Mouse (Mus musculus) limb, embryonic 14.5 days (tissue): ENCODE data around the gene Iqsec3. TPM values are rescaled to one million over a fixed set of nuclear protein-coding genes. Genes with fewer than 3 reads are reported as not detected.

Experiments used
- ATAC-seq: fragments of 200-750 bp; cut with Nextera tagmentation; 2 replicates; pipeline ENCODE4 v1.8.0; 2017; ENCODE audit warnings: low read depth, moderate number of reproducible peaks, moderate TSS enrichment; ENCODE audit not compliant: low FRiP score
- DNase-seq: peaks from one replicate; pipeline ENCODE4 v3.0.0-alpha.2; 2015; ENCODE audit warnings: low spot score
- H3K27ac ChIP-seq: fragments of 300-500 bp; sonication (generic); replicated peaks from 2 replicates; pipeline ENCODE4 v1.5.1; 2014; ENCODE audit warnings: low read depth, mild to moderate bottlenecking, low read length, moderate library complexity, mixed read lengths
- H3K27me3 ChIP-seq: fragments of 300-500 bp; sonication (generic); 2 replicates; pipeline ENCODE4 v1.6.1; 2014; ENCODE audit warnings: low read length, mixed read lengths; ENCODE audit not compliant: control insufficient read depth, insufficient read depth
- H3K36me3 ChIP-seq: fragments of 300-500 bp; sonication (generic); 2 replicates; pipeline ENCODE4 v1.6.1; 2014; ENCODE audit warnings: mild to moderate bottlenecking, low read length, moderate library complexity, mixed read lengths; ENCODE audit not compliant: control insufficient read depth, insufficient read depth
- H3K4me1 ChIP-seq: fragments of 300-500 bp; sonication (generic); 2 replicates; pipeline ENCODE4 v1.6.1; 2014; ENCODE audit warnings: antibody characterized with exemption, low read length, mixed read lengths; ENCODE audit not compliant: control insufficient read depth, insufficient read depth
- H3K4me2 ChIP-seq: fragments of 300-500 bp; sonication (generic); replicated peaks from 2 replicates; pipeline ENCODE4 v1.6.1; 2014; ENCODE audit warnings: low read depth, mild to moderate bottlenecking, low read length, moderate library complexity; ENCODE audit not compliant: severe bottlenecking
- H3K4me3 ChIP-seq: fragments of 300-500 bp; sonication (generic); replicated peaks from 2 replicates; pipeline ENCODE4 v1.5.1; 2014; ENCODE audit warnings: low read length
- H3K9ac ChIP-seq: fragments of 300-500 bp; sonication (generic); 2 replicates; pipeline ENCODE4 v1.6.1; 2014; ENCODE audit warnings: mild to moderate bottlenecking, low read depth, low read length, moderate library complexity; ENCODE audit not compliant: severe bottlenecking
- H3K9me3 ChIP-seq: fragments of 300-500 bp; sonication (generic); 2 replicates; pipeline ENCODE4 v1.6.1; 2016; ENCODE audit warnings: low read length; ENCODE audit not compliant: control insufficient read depth
- POLR2A ChIP-seq: fragments of 200-500 bp; IDR thresholded peaks from 2 replicates; pipeline ENCODE4 v1.8.0; 2012; ENCODE audit warnings: inconsistent platforms, mild to moderate bottlenecking, moderate library complexity, borderline replicate concordance; ENCODE audit not compliant: insufficient read depth, insufficient read length; ENCODE audit errors: extremely low read depth
- WGBS: fragments of 180-500 bp; shearing (Covaris S2); extraction: QIAGEN DNeasy Blood & Tissue Kit; methylation state at CpG from one replicate; pipeline ENCODE4 v1.1.7; 2014; 5-methylcytosine and 5-hydroxymethylcytosine counted together
- polyA plus RNA-seq, 2 experiments: library from polyadenylated mRNA; depleted of rRNA in 1 of 2; stranded (reverse) in 1 of 2; unstranded in 1 of 2; fragments of >200 nt; fragmentation: Nextera tagmentation in 1 of 2; extraction: Ambion mirVana in 1 of 2; gene quantifications; 2 replicates each; pipeline versions ENCODE4 v1.2.1 to v1.2.3; 2012 to 2014

The Iqsec3 gene
- polyA plus RNA-seq, 2 experiments = 0.28 to 0.55 TPM

- WGBS = 89% methylated on average over 6 of the region's 6 CpGs
- no peak overlapping the region for H3K4me2 ChIP-seq
- DNase-seq (no peak), ATAC-seq (no peak)
- H3K9ac ChIP-seq = no peak overlapping the region
- no peak overlapping the region for H3K27ac ChIP-seq
- no peak for TF ChIP-seq POLR2A
- H3K27me3 ChIP-seq = no peaks in the 10 kb centered on the region
- H3K36me3 ChIP-seq = no peaks in the 10 kb centered on the region
- H3K9me3 ChIP-seq = no peaks in the 10 kb centered on the region
- no peaks in the 10 kb centered on the region for H3K4me1 ChIP-seq
- H3K4me3 ChIP-seq = no peak overlapping the region
These were observed 72.3 kb downstream of the Iqsec3 start for GRCm38 (mm10) chr6:121401140-121401539.

GRCm38 (mm10) chr6:121392610-121393252, 80.7 kb downstream of the Iqsec3 start:
- Histone ChIP-seq H3K9ac (no peak overlapping the region), H3K9me3 (no peaks in the 10 kb centered on the region), H3K27ac (no peak overlapping the region), H3K4me3 (no peak overlapping the region), H3K4me2 (no peak overlapping the region), H3K36me3 (no peaks in the 10 kb centered on the region), H3K27me3 (no peaks in the 10 kb centered on the region), H3K4me1 (no peaks in the 10 kb centered on the region)
- no peak for TF ChIP-seq POLR2A
- ATAC-seq = no peak
- 87% methylated on average over 4 of the region's 4 CpGs for WGBS
- no peak for DNase-seq

- TF ChIP-seq POLR2A = no peak
- H3K27me3 ChIP-seq = no peaks in the 10 kb centered on the region
- WGBS = 82% methylated on average over 3 of the region's 3 CpGs
These were observed 88.1 kb downstream of the Iqsec3 start for GRCm38 (mm10) chr6:121385397-121385796.

GRCm38 (mm10) chr6:121382071-121382470, 91.4 kb downstream of the Iqsec3 start:
- 47% methylated on average over 10 of the region's 10 CpGs for WGBS
- no peaks in the 10 kb centered on the region for H3K27me3 ChIP-seq
- ATAC-seq = no peak
- H3K4me3 ChIP-seq = no peak overlapping the region
- no peaks in the 10 kb centered on the region for H3K36me3 ChIP-seq
- no peak for TF ChIP-seq POLR2A
- H3K4me1 ChIP-seq = peaks cover 3% of the 10 kb centered on the region; the same call in 1 of the 2 replicates
- no peak overlapping the region for H3K9ac ChIP-seq
- no peak overlapping the region for H3K27ac ChIP-seq
- no peaks in the 10 kb centered on the region for H3K9me3 ChIP-seq
- no peak overlapping the region for H3K4me2 ChIP-seq
- no peak for DNase-seq

More at GRCm38 (mm10) chr6:121385397-121385796, 88.1 kb downstream of the Iqsec3 start:
- no peaks in the 10 kb centered on the region for H3K9me3 ChIP-seq
- no peaks in the 10 kb centered on the region for H3K36me3 ChIP-seq
- DNase-seq (no peak), ATAC-seq (no peak)
- H3K27ac ChIP-seq = no peak overlapping the region
- H3K4me3 ChIP-seq = no peak overlapping the region
- no peak overlapping the region for H3K4me2 ChIP-seq
- no peak overlapping the region for H3K9ac ChIP-seq
- H3K4me1 ChIP-seq = peaks cover 3% of the 10 kb centered on the region; the same call in 1 of the 2 replicates

GRCm38 (mm10) chr6:121380576-121380975, 92.9 kb downstream of the Iqsec3 start:
- H3K27me3 ChIP-seq = no peaks in the 10 kb centered on the region
- 81% methylated on average over 8 of the region's 8 CpGs for WGBS

GRCm38 (mm10) chr6:121378256-121378655, 95.2 kb downstream of the Iqsec3 start:
- Histone ChIP-seq H3K4me3 (no peak overlapping the region), H3K36me3 (no peaks in the 10 kb centered on the region), H3K9me3 (no peaks in the 10 kb centered on the region), H3K27ac (no peak overlapping the region), H3K27me3 (no peaks in the 10 kb centered on the region), H3K9ac (no peak overlapping the region), H3K4me1 (peaks cover 3% of the 10 kb centered on the region; the same call in 1 of the 2 replicates), H3K4me2 (no peak overlapping the region)
- DNase-seq = no peak
- WGBS = 57% methylated on average over 4 of the region's 4 CpGs
- ATAC-seq = no peak
- TF ChIP-seq POLR2A = no peak

More at GRCm38 (mm10) chr6:121380576-121380975, 92.9 kb downstream of the Iqsec3 start:
- Histone ChIP-seq H3K27ac (no peak overlapping the region), H3K4me2 (no peak overlapping the region), H3K9ac (no peak overlapping the region), H3K9me3 (no peaks in the 10 kb centered on the region), H3K36me3 (no peaks in the 10 kb centered on the region), H3K4me1 (peaks cover 3% of the 10 kb centered on the region; the same call in 1 of the 2 replicates), H3K4me3 (no peak overlapping the region)
- TF ChIP-seq POLR2A = no peak
- DNase-seq = no peak
- ATAC-seq = no peak
